Mouse (Mus musculus): ENCODE measurements at regions not wholly inside any gene's neighbourhood (a gene's known extent, or its start where the extent isn't known, plus 50 kb on each side); places are given as distances from the start of the nearest gene placed in this dataset.
A peak's percentile ranks its signal among the peaks of the same experiment; 100 is the strongest.

- ATAC-seq (ENCODE audit: low FRiP score, low TSS enrichment): no peak
- no peaks in the 10 kb centered on the region for H3K9me3 ChIP-seq (ENCODE audit: low read length)
- 78% methylated on average over 2 of the region's 2 CpGs for WGBS
- H3K4me3 ChIP-seq (ENCODE audit: low read length): no peak overlapping the region
- H3K4me1 ChIP-seq (ENCODE audit: insufficient read depth, low read length): no peaks in the 10 kb centered on the region
- H3K27me3 ChIP-seq (ENCODE audit: insufficient read depth, low read length): no peaks in the 10 kb centered on the region
- H3K36me3 ChIP-seq (ENCODE audit: insufficient read depth, low read length): no peaks in the 10 kb centered on the region
- no peak overlapping the region for H3K27ac ChIP-seq (ENCODE audit: low read length)
- no peak overlapping the region for H3K4me2 ChIP-seq (replicated peaks; ENCODE audit: low read depth, low read length)
- no peak overlapping the region for H3K9ac ChIP-seq (replicated peaks; ENCODE audit: low read length)
Observed at GRCm38 (mm10) chr10:97241476-97241875, 237.9 kb upstream of the Dcn start.

DNA sequence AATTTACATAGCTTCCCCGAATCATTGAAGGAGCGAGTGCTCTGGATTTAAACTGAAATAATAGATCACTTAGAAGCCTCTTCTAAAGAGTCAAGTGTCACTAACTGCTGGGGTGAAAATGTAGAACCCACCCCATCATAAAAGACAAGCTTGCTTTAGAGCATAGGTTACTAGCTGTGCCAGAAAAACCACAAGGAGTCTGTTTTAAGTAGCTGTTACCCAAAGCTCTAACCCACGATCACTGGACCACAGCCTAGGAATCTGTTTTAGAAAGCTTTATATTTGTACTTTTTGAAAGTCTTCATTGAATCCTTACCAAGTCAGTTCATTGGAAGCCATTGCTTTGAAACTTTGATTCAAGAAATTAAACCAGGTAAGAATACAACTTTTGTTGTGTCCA lies 233.7 kb upstream of the Dcn start:
- WGBS: 73% methylated on average over 3 of the region's 3 CpGs
- H3K27ac ChIP-seq (ENCODE audit: low read length): no peak overlapping the region

GRCm38 (mm10) chr10:97248522-97248921 lies 230.9 kb upstream of the Dcn start:
- H3K4me1 ChIP-seq (ENCODE audit: insufficient read depth, low read length): no peaks in the 10 kb centered on the region
- H3K9me3 ChIP-seq (ENCODE audit: low read length): no peaks in the 10 kb centered on the region
- no peak overlapping the region for H3K27ac ChIP-seq (ENCODE audit: low read length)
- H3K9ac ChIP-seq (replicated peaks; ENCODE audit: low read length): no peak overlapping the region
- no peak for ATAC-seq (ENCODE audit: low FRiP score, low TSS enrichment)
- no peak overlapping the region for H3K4me2 ChIP-seq (replicated peaks; ENCODE audit: low read depth, low read length)
- no peak overlapping the region for H3K4me3 ChIP-seq (ENCODE audit: low read length)
- 82% methylated on average over 4 of the region's 4 CpGs for WGBS
- H3K36me3 ChIP-seq (ENCODE audit: insufficient read depth, low read length): no peaks in the 10 kb centered on the region
- no peaks in the 10 kb centered on the region for H3K27me3 ChIP-seq (ENCODE audit: insufficient read depth, low read length)

More for the DNA sequence above, 233.7 kb upstream of the Dcn start:
- no peak for ATAC-seq (ENCODE audit: low FRiP score, low TSS enrichment)
- no peaks in the 10 kb centered on the region for H3K9me3 ChIP-seq (ENCODE audit: low read length)
- no peaks in the 10 kb centered on the region for H3K27me3 ChIP-seq (ENCODE audit: insufficient read depth, low read length)
- H3K4me1 ChIP-seq (ENCODE audit: insufficient read depth, low read length): no peaks in the 10 kb centered on the region
- H3K36me3 ChIP-seq (ENCODE audit: insufficient read depth, low read length): no peaks in the 10 kb centered on the region
- no peak overlapping the region for H3K4me2 ChIP-seq (replicated peaks; ENCODE audit: low read depth, low read length)
- H3K4me3 ChIP-seq (ENCODE audit: low read length): no peak overlapping the region
- no peak overlapping the region for H3K9ac ChIP-seq (replicated peaks; ENCODE audit: low read length)

DNA sequence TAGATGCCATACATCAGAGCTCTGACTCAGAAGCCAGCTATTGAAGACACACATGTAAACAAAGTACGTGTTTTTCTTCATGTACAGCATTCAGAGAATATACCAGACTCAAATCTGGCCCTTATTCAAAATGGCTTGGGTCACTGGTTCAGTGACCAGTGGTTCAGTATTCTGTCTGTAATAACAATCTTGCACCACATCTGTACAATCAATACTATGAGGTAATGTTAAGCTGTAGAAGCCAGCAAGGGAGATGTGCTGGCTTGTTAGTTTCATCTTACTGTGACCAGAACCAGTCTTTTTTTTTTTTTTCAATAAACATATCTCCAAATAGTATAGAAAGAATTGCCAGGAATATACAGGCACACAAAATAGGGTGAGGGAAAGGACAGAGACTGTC lies 229.6 kb upstream of the Dcn start:
- ATAC-seq (ENCODE audit: low FRiP score, low TSS enrichment): no peak
- no peak overlapping the region for H3K4me3 ChIP-seq (ENCODE audit: low read length)
- no peak overlapping the region for H3K4me2 ChIP-seq (replicated peaks; ENCODE audit: low read depth, low read length)
- no peaks in the 10 kb centered on the region for H3K4me1 ChIP-seq (ENCODE audit: insufficient read depth, low read length)
- H3K9ac ChIP-seq (replicated peaks; ENCODE audit: low read length): no peak overlapping the region
- WGBS: 75% methylated on average over 1 of the region's 1 CpGs
- no peak overlapping the region for H3K27ac ChIP-seq (ENCODE audit: low read length)
- no peaks in the 10 kb centered on the region for H3K27me3 ChIP-seq (ENCODE audit: insufficient read depth, low read length)
- H3K9me3 ChIP-seq (ENCODE audit: low read length): no peaks in the 10 kb centered on the region
- H3K36me3 ChIP-seq (ENCODE audit: insufficient read depth, low read length): no peaks in the 10 kb centered on the region

DNA sequence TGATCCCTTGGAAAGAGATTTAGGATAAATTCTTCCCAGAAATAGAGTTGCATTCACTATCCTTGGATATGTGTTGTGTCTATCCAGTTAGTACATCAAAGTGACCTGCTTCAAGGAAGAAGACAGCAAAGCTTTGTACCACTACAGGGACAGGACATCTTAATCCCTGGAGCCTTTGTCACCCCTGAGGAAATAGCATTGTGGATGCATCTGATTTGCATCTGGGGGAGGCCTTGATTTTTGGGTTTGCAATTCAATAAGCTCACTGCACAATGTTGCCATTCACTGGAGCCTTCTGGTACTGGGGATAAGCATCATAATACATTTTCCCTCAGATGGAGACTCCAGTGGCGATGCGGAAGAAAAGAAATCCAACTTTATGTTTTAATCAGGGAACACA lies 229.2 kb upstream of the Dcn start:
- WGBS: 89% methylated on average over 2 of the region's 2 CpGs
- no peaks in the 10 kb centered on the region for H3K9me3 ChIP-seq (ENCODE audit: low read length)

GRCm38 (mm10) chr10:97265959-97266517 lies 213.4 kb upstream of the Dcn start:
- H3K9ac ChIP-seq (replicated peaks; ENCODE audit: low read length): no peak overlapping the region
- no peaks in the 10 kb centered on the region for H3K4me1 ChIP-seq (ENCODE audit: insufficient read depth, low read length)
- no peak overlapping the region for H3K27ac ChIP-seq (ENCODE audit: low read length)
- H3K4me2 ChIP-seq (replicated peaks; ENCODE audit: low read depth, low read length): no peak overlapping the region
- H3K27me3 ChIP-seq (ENCODE audit: insufficient read depth, low read length): no peaks in the 10 kb centered on the region
- no peak overlapping the region for H3K4me3 ChIP-seq (ENCODE audit: low read length)
- ATAC-seq (ENCODE audit: low FRiP score, low TSS enrichment): no peak
- H3K9me3 ChIP-seq (ENCODE audit: low read length): no peaks in the 10 kb centered on the region
- no peaks in the 10 kb centered on the region for H3K36me3 ChIP-seq (ENCODE audit: insufficient read depth, low read length)
- 67% methylated on average over 6 of the region's 6 CpGs for WGBS

More for the DNA sequence above, 229.2 kb upstream of the Dcn start:
- H3K27me3 ChIP-seq (ENCODE audit: insufficient read depth, low read length): no peaks in the 10 kb centered on the region
- H3K36me3 ChIP-seq (ENCODE audit: insufficient read depth, low read length): no peaks in the 10 kb centered on the region
- H3K9ac ChIP-seq (replicated peaks; ENCODE audit: low read length): no peak overlapping the region
- no peak overlapping the region for H3K4me2 ChIP-seq (replicated peaks; ENCODE audit: low read depth, low read length)
- no peak overlapping the region for H3K27ac ChIP-seq (ENCODE audit: low read length)
- H3K4me3 ChIP-seq (ENCODE audit: low read length): no peak overlapping the region
- no peaks in the 10 kb centered on the region for H3K4me1 ChIP-seq (ENCODE audit: insufficient read depth, low read length)
- ATAC-seq (ENCODE audit: low FRiP score, low TSS enrichment): no peak

DNA sequence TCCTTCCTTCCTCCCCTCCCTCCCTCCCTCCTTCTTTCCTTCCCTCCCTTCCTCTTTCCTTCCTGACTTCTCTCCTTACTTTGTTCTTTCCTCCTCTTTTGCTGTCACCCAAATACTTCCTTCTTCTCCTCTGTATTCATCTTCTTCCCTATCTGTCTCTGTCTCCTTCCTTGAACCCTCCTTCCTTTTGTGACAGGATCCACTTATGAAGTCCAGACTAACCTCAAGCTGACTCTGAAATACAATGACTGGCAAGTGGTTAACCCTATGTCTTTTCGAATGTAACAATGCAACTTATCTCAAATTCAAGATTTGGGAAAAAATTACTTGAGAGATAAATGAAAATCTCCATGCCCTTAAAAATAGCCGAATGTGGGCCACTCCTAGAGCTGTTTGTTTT lies 197.0 kb upstream of the Dcn start:
- H3K27ac ChIP-seq (ENCODE audit: low read length): peak overlapping the region; percentile 34; the same call in 1 of the 2 replicates
- no peaks in the 10 kb centered on the region for H3K9me3 ChIP-seq (ENCODE audit: low read length)
- no peak overlapping the region for H3K4me3 ChIP-seq (ENCODE audit: low read length)
- no peak overlapping the region for H3K9ac ChIP-seq (replicated peaks; ENCODE audit: low read length)
- WGBS: 60% methylated on average over 2 of the region's 2 CpGs
- no peak overlapping the region for H3K4me2 ChIP-seq (replicated peaks; ENCODE audit: low read depth, low read length)
- ATAC-seq (ENCODE audit: low FRiP score, low TSS enrichment): no peak
- no peaks in the 10 kb centered on the region for H3K4me1 ChIP-seq (ENCODE audit: insufficient read depth, low read length)
- H3K27me3 ChIP-seq (ENCODE audit: insufficient read depth, low read length): no peaks in the 10 kb centered on the region
- no peaks in the 10 kb centered on the region for H3K36me3 ChIP-seq (ENCODE audit: insufficient read depth, low read length)

GRCm38 (mm10) chr10:97282841-97283496 lies 196.4 kb upstream of the Dcn start:
- Histone ChIP-seq H3K4me1 (ENCODE audit: insufficient read depth, low read length) (no peaks in the 10 kb centered on the region), H3K4me3 (ENCODE audit: low read length) (no peak overlapping the region), H3K36me3 (ENCODE audit: insufficient read depth, low read length) (no peaks in the 10 kb centered on the region), H3K27ac (ENCODE audit: low read length) (peak overlapping the region; percentile 27; the same call in 1 of the 2 replicates), H3K9me3 (ENCODE audit: low read length) (no peaks in the 10 kb centered on the region), H3K27me3 (ENCODE audit: insufficient read depth, low read length) (no peaks in the 10 kb centered on the region), H3K4me2 (replicated peaks; ENCODE audit: low read depth, low read length) (no peak overlapping the region), H3K9ac (replicated peaks; ENCODE audit: low read length) (no peak overlapping the region)
- ATAC-seq (ENCODE audit: low FRiP score, low TSS enrichment): no peak
- WGBS: 58% methylated on average over 4 of the region's 4 CpGs

DNA sequence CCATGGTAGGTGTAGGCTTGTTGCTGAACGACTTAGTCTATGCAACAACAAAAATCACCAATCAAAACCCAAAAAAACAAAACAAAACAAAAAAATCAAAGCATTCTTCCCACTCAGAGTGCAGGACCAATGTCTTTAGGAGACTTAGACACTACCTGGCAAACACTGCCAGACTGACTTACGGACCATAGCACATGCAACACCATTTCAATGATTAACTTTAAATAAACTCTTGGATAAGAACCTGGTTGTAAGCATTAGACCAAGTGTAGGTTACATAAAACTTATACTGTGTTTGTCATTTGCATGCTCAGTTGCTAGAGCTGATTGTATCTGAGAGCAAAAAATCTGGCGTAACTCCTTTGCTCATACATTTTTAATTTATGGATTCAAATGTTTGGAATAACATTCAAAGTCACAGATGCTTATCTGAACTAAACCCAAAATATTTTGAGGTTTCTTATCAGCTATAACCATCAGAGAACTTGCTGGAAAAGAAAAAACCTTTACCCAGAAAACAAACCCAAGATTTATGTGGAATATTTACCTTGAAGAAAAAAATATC lies 174.5 kb upstream of the Dcn start:
- H3K36me3 ChIP-seq (ENCODE audit: insufficient read depth, low read length): no peaks in the 10 kb centered on the region
- WGBS: 58% methylated on average over 3 of the region's 3 CpGs
- no peak overlapping the region for H3K4me2 ChIP-seq (replicated peaks; ENCODE audit: low read depth, low read length)
- no peak overlapping the region for H3K9ac ChIP-seq (replicated peaks; ENCODE audit: low read length)
- no peak overlapping the region for H3K4me3 ChIP-seq (ENCODE audit: low read length)
- H3K27ac ChIP-seq (ENCODE audit: low read length): peak overlapping the region; percentile 13; the same call in 1 of the 2 replicates
- no peaks in the 10 kb centered on the region for H3K27me3 ChIP-seq (ENCODE audit: insufficient read depth, low read length)
- peak; percentile 78 for ATAC-seq (ENCODE audit: low FRiP score, low TSS enrichment)
- no peaks in the 10 kb centered on the region for H3K4me1 ChIP-seq (ENCODE audit: insufficient read depth, low read length)
- H3K9me3 ChIP-seq (ENCODE audit: low read length): no peaks in the 10 kb centered on the region

DNA sequence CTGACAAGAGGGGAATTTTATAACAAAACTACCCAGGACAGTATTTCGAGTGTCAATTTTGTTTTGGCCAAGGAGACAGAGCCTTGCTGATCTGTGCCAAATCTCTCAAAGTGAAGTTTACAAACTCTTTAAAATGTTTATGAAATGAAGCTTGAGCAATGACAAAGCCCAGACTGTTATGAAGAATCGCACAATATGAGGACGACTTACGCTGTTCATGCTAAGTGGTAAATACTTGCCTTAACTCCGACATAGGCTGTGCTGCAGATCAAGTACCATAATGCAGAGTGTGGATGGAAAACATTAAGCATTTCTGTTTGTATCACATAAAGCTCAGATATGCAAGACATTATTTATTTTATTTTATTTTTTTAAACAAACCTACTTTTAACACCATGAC lies 169.8 kb upstream of the Dcn start:
- Histone ChIP-seq H3K4me3 (ENCODE audit: low read length) (no peak overlapping the region), H3K4me2 (replicated peaks; ENCODE audit: low read depth, low read length) (no peak overlapping the region), H3K27me3 (ENCODE audit: insufficient read depth, low read length) (no peaks in the 10 kb centered on the region), H3K9ac (replicated peaks; ENCODE audit: low read length) (no peak overlapping the region), H3K4me1 (ENCODE audit: insufficient read depth, low read length) (peaks cover 6% of the 10 kb centered on the region; the same call in 1 of the 2 replicates), H3K9me3 (ENCODE audit: low read length) (no peaks in the 10 kb centered on the region), H3K36me3 (ENCODE audit: insufficient read depth, low read length) (no peaks in the 10 kb centered on the region), H3K27ac (ENCODE audit: low read length) (no peak overlapping the region)
- WGBS: 88% methylated on average over 5 of the region's 5 CpGs
- ATAC-seq (ENCODE audit: low FRiP score, low TSS enrichment): no peak

All from kidney, embryonic 16.5 days (tissue).